Mouse (Mus musculus) intestine, embryonic 14.5 days (tissue): Measurements from ENCODE around the gene Cdk17. TPM values are rescaled to one million over a fixed set of nuclear protein-coding genes. Genes with fewer than 3 reads are reported as not detected.

Source experiments
- ATAC-seq: fragments of 200-750 bp; cut with Nextera tagmentation; replicated peaks from 2 replicates; pipeline ENCODE4 v1.8.0; 2017; ENCODE audit warnings: low read depth, moderate number of reproducible peaks, moderate TSS enrichment, moderate library complexity; ENCODE audit not compliant: low FRiP score, low TSS enrichment
- DNase-seq: peaks from one replicate; pipeline ENCODE4 v3.0.0-alpha.2; 2018; ENCODE audit warnings: low spot score
- H3K27ac ChIP-seq: fragments of 300-500 bp; sonication (generic); 2 replicates; pipeline ENCODE4 v1.5.1; 2014; ENCODE audit warnings: low read depth, mild to moderate bottlenecking, control low read depth
- H3K27me3 ChIP-seq: fragments of 300-500 bp; sonication (generic); replicated peaks from 2 replicates; pipeline ENCODE4 v1.6.1; 2014; ENCODE audit warnings: low read length, control low read depth; ENCODE audit not compliant: control insufficient read depth, insufficient read depth
- H3K36me3 ChIP-seq: fragments of 300-500 bp; sonication (generic); 2 replicates; pipeline ENCODE4 v1.6.1; 2014; ENCODE audit warnings: low read length, control low read depth; ENCODE audit not compliant: control insufficient read depth, insufficient read depth
- H3K4me1 ChIP-seq: fragments of 300-500 bp; sonication (generic); replicated peaks from 2 replicates; pipeline ENCODE4 v1.6.1; 2014; ENCODE audit warnings: low read length, control low read depth, mixed read lengths; ENCODE audit not compliant: control insufficient read depth, insufficient read depth
- H3K4me2 ChIP-seq: fragments of 300-500 bp; sonication (generic); 2 replicates; pipeline ENCODE4 v1.6.1; 2014; ENCODE audit warnings: low read length
- H3K4me3 ChIP-seq: fragments of 300-500 bp; sonication (generic); 2 replicates; pipeline ENCODE4 v1.5.1; 2014; ENCODE audit warnings: low read depth, low read length, control low read depth, mixed read lengths
- H3K9ac ChIP-seq: fragments of 300-500 bp; sonication (generic); 2 replicates; pipeline ENCODE4 v1.6.1; 2014; ENCODE audit warnings: mild to moderate bottlenecking, low read length
- H3K9me3 ChIP-seq: fragments of 300-500 bp; sonication (generic); 2 replicates; pipeline ENCODE4 v1.6.1; 2016; ENCODE audit warnings: low read length, control low read depth; ENCODE audit not compliant: control insufficient read depth
- WGBS: fragments of 180-500 bp; shearing (Covaris S2); extraction: QIAGEN DNeasy Blood & Tissue Kit; methylation state at CpG from one replicate; pipeline ENCODE4 v1.1.7; 2014; 5-methylcytosine and 5-hydroxymethylcytosine counted together
- polyA plus RNA-seq: library from polyadenylated mRNA; unstranded; fragments of >200 nt; fragmentation: Nextera tagmentation; extraction: Ambion mirVana; gene quantifications from 2 replicates; pipeline ENCODE4 v1.2.1, GENCODE M21; 2014

The Cdk17 gene
- polyA plus RNA-seq, 1 experiment from 2014 or later, result 21.9 TPM

DNA sequence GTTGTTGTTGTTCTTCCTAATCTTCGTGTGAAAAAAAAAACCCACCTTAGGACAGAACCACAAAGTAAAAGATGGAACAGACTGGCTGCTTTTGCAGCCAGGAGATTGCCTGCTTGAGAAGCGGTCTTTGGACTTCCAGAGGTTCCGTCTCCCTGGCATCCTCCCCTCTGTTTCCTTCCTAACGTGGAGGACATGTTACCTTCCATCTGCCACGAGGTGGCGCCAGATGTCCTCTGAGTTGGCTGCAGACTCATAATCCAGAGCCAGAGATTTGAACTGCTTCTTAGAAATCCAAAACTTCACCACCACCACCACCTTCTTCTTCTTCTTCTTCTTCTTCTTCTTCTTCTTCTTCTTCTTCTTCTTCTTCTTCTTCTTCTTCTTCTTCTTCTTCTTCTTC, 131.2 kb downstream of the Cdk17 start:
- Histone ChIP-seq H3K4me3 (no peak overlapping the region), H3K4me2 (no peak overlapping the region), H3K36me3 (0 out of 2 replicates have a peak, but pooled peaks cover 5% of the 10 kb centered on the region), H3K27ac (no peak overlapping the region), H3K9me3 (no peaks in the 10 kb centered on the region), H3K27me3 (no peaks in the 10 kb centered on the region), H3K4me1 (peaks cover 37% of the 10 kb centered on the region), H3K9ac (no peak overlapping the region)
- ATAC-seq, result no peak
- peak; percentile 90 for DNase-seq
- 10% methylated on average over 6 of the region's 6 CpGs for WGBS

DNA sequence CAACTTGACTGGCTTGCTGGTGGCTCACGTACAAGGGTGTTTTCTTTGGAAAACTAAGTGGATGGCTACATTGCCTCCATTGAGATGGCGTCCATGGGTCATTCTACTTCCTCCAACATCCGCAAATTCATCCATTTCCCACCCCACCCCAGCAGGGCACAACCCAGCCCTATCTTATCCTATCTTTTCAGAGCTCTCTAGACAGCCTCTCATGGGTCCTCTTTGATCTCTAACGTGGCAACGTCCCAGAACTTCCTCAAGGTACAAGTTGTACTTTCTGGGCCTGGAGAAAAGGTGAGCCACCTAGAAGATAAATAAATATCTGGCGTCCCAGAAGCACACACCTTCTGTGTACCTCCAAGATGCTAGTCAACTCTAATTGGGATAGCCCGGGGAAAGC, 132.9 kb downstream of the Cdk17 start:
- no peak overlapping the region for H3K4me3 ChIP-seq
- WGBS, result 70% methylated on average over 7 of the region's 7 CpGs
- H3K27ac ChIP-seq, result no peak overlapping the region
- H3K9ac ChIP-seq, result no peak overlapping the region
- H3K36me3 ChIP-seq, result 0 out of 2 replicates have a peak, but pooled peaks cover 5% of the 10 kb centered on the region
- H3K4me1 ChIP-seq, result peaks cover 36% of the 10 kb centered on the region
- H3K27me3 ChIP-seq, result no peaks in the 10 kb centered on the region
- ATAC-seq (no peak), DNase-seq (no peak)
- H3K9me3 ChIP-seq, result no peaks in the 10 kb centered on the region
- H3K4me2 ChIP-seq, result no peak overlapping the region

DNA sequence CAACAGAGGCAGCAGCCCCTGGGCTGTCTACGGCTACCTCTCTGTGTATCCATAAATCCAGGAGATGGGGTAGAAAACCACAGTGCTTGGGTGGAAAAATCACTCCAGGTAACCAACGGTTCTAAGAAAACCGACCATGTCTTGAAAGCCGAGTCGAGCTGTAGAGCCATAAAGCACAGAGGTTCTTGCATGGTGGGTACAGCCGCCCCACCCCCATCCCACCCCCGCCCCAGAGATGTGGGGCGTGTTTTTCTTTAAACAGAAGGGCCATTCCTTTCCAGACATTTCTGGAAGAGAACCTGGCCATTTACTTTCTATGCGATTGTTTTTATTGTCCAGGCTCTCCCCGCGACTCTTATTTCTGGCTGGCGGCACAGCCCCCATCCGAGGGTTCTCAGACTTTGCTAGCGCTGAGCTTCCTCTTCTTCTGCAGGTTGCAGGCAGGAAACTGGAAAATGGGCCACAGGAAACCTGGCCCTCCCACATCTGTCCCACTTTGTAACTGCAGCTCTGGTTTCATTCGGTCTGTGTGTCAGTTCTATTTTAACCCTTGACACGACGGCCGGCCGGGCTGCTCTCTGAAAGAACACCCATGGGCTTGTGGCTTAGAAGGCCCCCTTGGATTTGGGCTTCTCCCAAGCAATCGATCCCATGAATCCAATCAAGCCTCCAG, 134.0 kb downstream of the Cdk17 start:
- Histone ChIP-seq H3K4me2 (peak overlapping the region; percentile 14; the same call in 1 of the 2 replicates), H3K4me3 (no peak overlapping the region), H3K36me3 (0 out of 2 replicates have a peak, but pooled peaks cover 5% of the 10 kb centered on the region), H3K27ac (peak overlapping the region; percentile 22; the same call in 1 of the 2 replicates), H3K4me1 (peaks cover 26% of the 10 kb centered on the region), H3K27me3 (no peaks in the 10 kb centered on the region), H3K9ac (no peak overlapping the region), H3K9me3 (no peaks in the 10 kb centered on the region)
- DNase-seq (no peak), ATAC-seq (no peak)
- WGBS, result 31% methylated on average over 20 of the region's 20 CpGs

DNA sequence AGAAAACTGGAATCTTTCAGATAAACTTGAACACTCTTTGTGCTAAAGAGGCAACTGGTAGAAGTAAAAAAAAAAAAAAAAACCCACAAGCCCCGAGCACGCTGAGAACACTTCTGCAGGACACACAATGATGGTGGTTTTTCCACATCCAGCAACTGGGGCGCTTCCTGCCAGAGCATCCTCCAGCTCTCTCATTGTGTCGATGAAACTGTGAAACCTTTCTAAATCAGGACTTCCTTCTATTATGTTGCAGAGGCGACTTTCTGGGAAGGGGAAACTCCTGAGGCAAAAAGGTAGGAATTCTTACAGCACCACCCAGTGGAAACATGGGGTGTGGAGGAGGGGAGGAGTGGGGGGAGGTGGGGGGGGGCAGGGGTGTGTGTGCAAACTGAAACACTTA, 137.1 kb downstream of the Cdk17 start:
- no peak for DNase-seq
- H3K27me3 ChIP-seq, result no peaks in the 10 kb centered on the region
- H3K4me3 ChIP-seq, result no peak overlapping the region
- no peak overlapping the region for H3K9ac ChIP-seq
- 0 out of 2 replicates have a peak, but pooled peaks cover 5% of the 10 kb centered on the region for H3K36me3 ChIP-seq
- no peak overlapping the region for H3K27ac ChIP-seq
- no peak overlapping the region for H3K4me2 ChIP-seq
- ATAC-seq, result no peak
- 41% methylated on average over 5 of the region's 5 CpGs for WGBS
- peaks cover 26% of the 10 kb centered on the region for H3K4me1 ChIP-seq
- no peaks in the 10 kb centered on the region for H3K9me3 ChIP-seq

DNA sequence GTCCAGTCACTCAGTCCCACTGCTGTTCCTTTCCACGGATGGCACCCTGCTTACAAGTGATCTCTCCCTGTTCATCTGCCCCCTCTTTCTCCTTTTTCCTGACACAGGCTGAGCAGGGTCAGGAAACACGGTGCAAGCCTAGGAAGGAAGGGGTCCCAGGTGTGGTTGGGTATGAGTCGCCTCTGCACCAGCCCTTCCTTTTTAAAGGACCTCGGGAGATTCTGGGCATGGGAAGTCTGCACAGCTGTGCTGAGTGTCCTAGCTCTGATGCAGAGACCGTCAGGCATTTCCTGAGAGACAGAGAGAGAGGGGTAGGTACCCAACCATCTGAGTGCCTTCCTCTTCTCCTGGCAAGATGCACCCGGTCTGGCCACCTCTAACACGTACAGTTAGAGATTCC, 137.5 kb downstream of the Cdk17 start:
- no peak overlapping the region for H3K9ac ChIP-seq
- no peak for DNase-seq

DNA sequence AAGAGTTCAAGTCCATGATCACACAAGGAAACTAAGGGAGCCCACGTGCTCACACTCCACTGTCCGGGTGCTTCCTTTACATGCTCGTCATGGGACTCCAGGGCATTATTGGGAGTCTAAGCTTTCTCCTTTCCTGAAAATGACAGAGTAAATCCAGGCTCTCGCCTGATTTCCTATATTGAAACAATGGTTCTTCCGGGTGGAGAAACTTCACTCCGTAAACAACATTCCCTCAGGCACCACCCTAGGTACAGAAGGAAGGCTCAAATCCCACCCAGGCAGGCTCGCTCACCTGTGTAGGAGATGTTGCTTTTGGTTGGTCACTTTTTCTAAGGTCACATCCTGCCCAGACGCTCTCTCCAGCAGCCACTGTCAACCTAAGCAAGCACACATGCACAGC, 141.2 kb downstream of the Cdk17 start:
- H3K4me2 ChIP-seq, result no peak overlapping the region
- 74% methylated on average over 8 of the region's 8 CpGs for WGBS
- H3K9ac ChIP-seq, result no peak overlapping the region
- H3K27ac ChIP-seq, result no peak overlapping the region
- peaks cover 4% of the 10 kb centered on the region; the same call in 1 of the 2 replicates for H3K4me1 ChIP-seq
- no peaks in the 10 kb centered on the region for H3K36me3 ChIP-seq
- DNase-seq, result no peak
- no peak for ATAC-seq
- no peaks in the 10 kb centered on the region for H3K27me3 ChIP-seq
- H3K9me3 ChIP-seq, result no peaks in the 10 kb centered on the region
- no peak overlapping the region for H3K4me3 ChIP-seq

More for the DNA sequence above, 137.5 kb downstream of the Cdk17 start:
- Histone ChIP-seq H3K27me3 (no peaks in the 10 kb centered on the region), H3K4me3 (no peak overlapping the region), H3K36me3 (0 out of 2 replicates have a peak, but pooled peaks cover under 1% of the 10 kb centered on the region), H3K4me1 (peaks cover 26% of the 10 kb centered on the region), H3K27ac (peak overlapping the region; percentile 9; the same call in 1 of the 2 replicates), H3K4me2 (no peak overlapping the region), H3K9me3 (no peaks in the 10 kb centered on the region)
- WGBS, result 39% methylated on average over 7 of the region's 7 CpGs
- ATAC-seq, result no peak

DNA sequence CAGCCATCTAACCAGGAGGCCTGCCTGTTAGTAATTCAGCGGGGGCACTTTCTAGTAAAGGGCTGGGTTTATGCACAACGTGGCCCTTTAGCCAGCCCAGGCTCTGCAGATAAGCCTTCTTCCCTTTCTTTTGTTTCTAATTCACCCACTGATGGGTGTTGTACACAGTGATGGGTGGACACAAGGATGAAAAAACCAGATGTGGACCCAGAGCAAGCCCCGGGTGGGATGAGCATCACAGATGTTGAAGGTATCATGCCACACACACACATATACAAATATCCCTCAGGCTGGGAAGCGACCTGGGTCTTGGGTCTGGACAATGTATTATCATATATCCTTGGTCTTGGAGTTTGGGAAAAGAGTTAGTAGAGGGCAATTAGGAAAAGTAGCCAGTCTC, 142.6 kb downstream of the Cdk17 start:
- WGBS, result 66% methylated on average over 4 of the region's 4 CpGs
- H3K27ac ChIP-seq, result no peak overlapping the region
- H3K9ac ChIP-seq, result no peak overlapping the region
- DNase-seq (no peak), ATAC-seq (no peak)
- H3K27me3 ChIP-seq, result no peaks in the 10 kb centered on the region
- H3K9me3 ChIP-seq, result no peaks in the 10 kb centered on the region
- no peak overlapping the region for H3K4me3 ChIP-seq
- H3K36me3 ChIP-seq, result no peaks in the 10 kb centered on the region
- no peak overlapping the region for H3K4me2 ChIP-seq
- H3K4me1 ChIP-seq, result peaks cover 4% of the 10 kb centered on the region; the same call in 1 of the 2 replicates

DNA sequence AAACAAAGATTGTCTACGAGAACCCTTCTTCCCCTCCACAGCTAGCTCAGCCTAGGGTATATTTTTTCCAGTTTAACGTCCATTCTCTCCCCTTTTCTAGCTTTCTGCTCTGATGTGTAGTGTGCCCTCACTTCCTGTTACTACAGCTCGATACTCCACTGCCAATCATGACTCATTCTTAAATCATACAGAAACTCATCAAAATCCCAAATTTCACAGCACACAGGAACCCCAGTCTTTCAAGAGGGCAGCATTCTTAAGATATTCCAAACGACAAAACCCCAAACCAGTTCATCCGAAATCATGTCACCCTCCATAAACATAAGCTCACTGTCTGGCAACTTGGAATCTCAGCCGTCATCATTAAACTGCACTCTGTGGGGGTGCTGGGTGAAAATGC, 145.3 kb downstream of the Cdk17 start:
- Histone ChIP-seq H3K27ac (no peak overlapping the region), H3K4me3 (no peak overlapping the region)
- 49% methylated on average over 6 of the region's 6 CpGs for WGBS

DNA sequence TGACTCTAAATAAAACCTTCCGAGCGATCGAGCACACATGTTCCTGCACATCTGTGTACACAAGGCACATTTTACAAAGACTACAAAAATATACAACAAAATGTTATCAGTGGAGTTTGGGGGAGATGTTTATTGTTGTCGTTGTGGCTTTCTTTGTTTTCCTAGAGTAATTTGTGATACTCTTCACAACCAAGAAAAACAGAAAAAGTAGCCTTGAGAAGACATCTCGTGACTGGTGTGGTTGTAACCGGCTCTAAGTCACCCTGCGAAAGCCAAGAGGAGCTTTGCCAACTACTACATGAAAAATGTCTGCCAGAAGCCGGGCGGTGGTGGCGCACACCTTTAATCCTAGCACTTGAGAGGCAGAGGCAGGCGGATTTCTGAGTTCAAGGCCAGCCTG, 145.7 kb downstream of the Cdk17 start:
- no peak overlapping the region for H3K4me2 ChIP-seq

More for the DNA sequence above, 145.3 kb downstream of the Cdk17 start:
- Histone ChIP-seq H3K4me1 (peaks cover 6% of the 10 kb centered on the region; the same call in 1 of the 2 replicates), H3K4me2 (no peak overlapping the region), H3K27me3 (no peaks in the 10 kb centered on the region), H3K9ac (no peak overlapping the region), H3K9me3 (no peaks in the 10 kb centered on the region), H3K36me3 (no peaks in the 10 kb centered on the region)
- DNase-seq (no peak), ATAC-seq (no peak)

More for the DNA sequence above, 145.7 kb downstream of the Cdk17 start:
- WGBS, result 83% methylated on average over 11 of the region's 11 CpGs
- DNase-seq, result no peak
- H3K4me1 ChIP-seq, result peaks cover 6% of the 10 kb centered on the region; the same call in 1 of the 2 replicates
- H3K4me3 ChIP-seq, result no peak overlapping the region
- ATAC-seq, result no peak
- H3K9ac ChIP-seq, result no peak overlapping the region
- no peaks in the 10 kb centered on the region for H3K36me3 ChIP-seq
- H3K27ac ChIP-seq, result no peak overlapping the region
- no peaks in the 10 kb centered on the region for H3K27me3 ChIP-seq
- no peaks in the 10 kb centered on the region for H3K9me3 ChIP-seq
